12 mouse cellular contexts compared by ENCODE assay signal in the genomic region with DNA sequence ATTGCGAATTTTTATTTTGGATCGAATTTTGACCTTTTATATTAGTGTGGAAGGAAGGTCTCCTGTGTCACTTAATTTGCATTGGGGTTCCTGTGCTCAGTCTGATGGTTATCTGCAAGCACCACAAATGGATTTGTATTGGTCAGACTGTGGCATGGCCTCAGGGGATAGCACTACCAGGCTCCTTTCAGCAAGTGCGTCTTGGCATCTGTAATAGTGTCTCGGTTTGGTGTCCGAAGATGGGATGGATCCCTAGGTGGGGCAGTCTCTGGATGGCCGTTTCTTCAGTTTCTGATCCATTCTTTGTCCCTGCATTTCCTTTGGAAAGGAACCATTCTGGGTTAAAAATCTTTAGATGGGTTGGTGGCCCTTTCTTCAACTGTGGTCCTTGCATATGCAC.
A peak's percentile ranks its signal among the peaks of the same experiment; 100 is the strongest.
DNase-seq lines count a peak whose midpoint lies in the region.
"Had no signal": no experiment of that assay in that cellular context is flagged by ENCODE, and none has a peak within 500 bp of the region (broad histone marks: within the 10 kb centered on the region; RNA-seq: fewer than 3 reads in every experiment).

No protein-coding gene starts in this region.

- intact Hi-C loops in gastrocnemius, postnatal 36 days (cut with DNase I) = loop anchor here (5.0 kb wide), 1 partner anchor 123 kb away; no protein-coding TSS in a partner anchor

- DNase-seq in gastrocnemius, postnatal 25 days = peak; percentile 15
- no peak for DNase-seq in gastrocnemius, postnatal 36 days
- DNase-seq in kidney, postnatal 10 days = peak; percentile 9
- DNase-seq in kidney, adult 9 months = no peak
- peak; percentile 50 for DNase-seq in testis, postnatal 10 days (ENCODE audit: low spot score)
- no peak for DNase-seq in testis, postnatal 14 days (ENCODE audit: low spot score)
- DNase-seq in ZHBTc4 (ENCODE audit: low read depth, low spot score) = peak; percentile 63
- DNase-seq: adrenal gland, adult 8-10 months; cerebellum, adult 11 months; cerebellum, adult 8-10 months; cerebellum, postnatal 14 days; heart, postnatal 10 days had no signal

Comparison
In these comparisons a context has a peak if more than half of its experiments do, and no peak if none do; other contexts are left out.
1. DNase-seq: peak in gastrocnemius, postnatal 25 days (single experiment), kidney, postnatal 10 days (single experiment), testis, postnatal 10 days (single experiment) and ZHBTc4 (single experiment); none in gastrocnemius, postnatal 36 days (0 of 2), kidney, adult 9 months (single experiment) and testis, postnatal 14 days (single experiment).